Mouse (Mus musculus) heart, postnatal 25 days (tissue): ENCODE measurements at regions not wholly inside any gene's neighbourhood (a gene's known extent, or its start where the extent isn't known, plus 50 kb on each side); places are given as distances from the start of the nearest gene placed in this dataset.

Experiments used
- DNase-seq: peaks from one replicate; pipeline ENCODE4 v3.0.0; 2022; ENCODE audit warnings: low spot score
- intact Hi-C: fragments of 180-260 bp; cut with DNase I; formaldehyde crosslinking; loops from one replicate; pipeline ENCODE4 v1.15.1; 2025

DNA sequence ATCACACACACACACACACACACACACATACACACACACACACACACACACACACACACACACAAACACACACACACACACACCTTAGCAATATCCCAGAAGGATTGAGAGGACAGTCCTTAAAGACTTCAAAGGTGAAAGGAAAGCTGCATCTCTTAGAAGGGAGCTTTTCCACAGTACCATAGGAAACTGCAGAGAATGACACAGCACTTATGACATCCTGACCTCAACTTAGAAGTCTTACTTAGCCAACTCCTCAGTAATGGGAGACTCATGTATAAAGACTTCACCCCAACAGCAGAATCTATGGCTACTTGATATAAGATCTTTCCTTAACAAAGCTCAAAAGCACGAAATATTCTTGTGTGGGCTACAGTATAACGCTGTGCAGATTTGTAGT lies 601.8 kb upstream of the Arpp21 start:
- intact Hi-C loops: no loop called here
- no peak for DNase-seq

GRCm38 (mm10) chr9:112834441-112835245 lies 598.9 kb upstream of the Arpp21 start:
- intact Hi-C loops: no loop called here
- DNase-seq: no peak

DNA sequence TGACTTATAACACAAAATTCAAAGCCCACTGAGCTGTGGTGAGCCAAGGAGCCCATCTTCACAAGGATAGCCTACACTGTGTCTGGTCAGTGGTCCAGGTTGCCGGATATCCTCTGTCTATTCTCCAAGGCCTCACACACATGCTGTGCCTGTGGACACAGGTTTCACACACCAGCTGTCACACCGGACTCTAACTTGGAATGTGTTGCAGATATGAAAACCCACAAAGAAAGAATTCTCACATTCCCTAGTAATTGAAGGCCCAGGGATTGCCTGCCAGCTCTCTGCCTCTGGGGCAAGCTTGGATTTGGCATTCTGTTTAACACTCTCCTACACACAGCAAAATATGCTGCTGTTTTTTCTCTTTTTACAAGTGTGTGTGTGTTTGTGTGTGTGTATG lies 595.4 kb upstream of the Arpp21 start:
- intact Hi-C loops: no loop called here
- no peak for DNase-seq

DNA sequence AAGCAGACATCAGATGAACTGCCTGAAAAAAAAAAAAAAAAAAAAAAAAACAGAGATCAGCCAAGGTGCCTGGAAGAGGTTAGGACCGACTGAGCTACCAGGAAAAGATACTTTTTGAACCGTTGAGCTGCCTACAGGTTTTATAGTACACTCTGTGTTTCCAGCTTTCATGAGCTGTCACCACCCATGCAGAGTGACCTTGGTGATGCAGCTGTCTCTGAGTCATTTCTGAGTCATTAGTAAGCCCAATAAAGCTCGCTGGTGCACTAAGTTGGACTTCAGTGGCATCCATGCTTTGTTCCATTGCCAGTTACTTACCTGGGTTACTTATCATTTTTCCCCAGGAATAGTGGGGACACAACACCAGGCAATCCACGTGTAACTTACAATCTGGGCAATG lies 592.9 kb upstream of the Arpp21 start:
- intact Hi-C loops: no loop called here
- DNase-seq: no peak

- DNase-seq: no peak
- intact Hi-C loops: no loop called here
These were observed 590.9 kb upstream of the Arpp21 start for GRCm38 (mm10) chr9:112826592-112826991.

DNA sequence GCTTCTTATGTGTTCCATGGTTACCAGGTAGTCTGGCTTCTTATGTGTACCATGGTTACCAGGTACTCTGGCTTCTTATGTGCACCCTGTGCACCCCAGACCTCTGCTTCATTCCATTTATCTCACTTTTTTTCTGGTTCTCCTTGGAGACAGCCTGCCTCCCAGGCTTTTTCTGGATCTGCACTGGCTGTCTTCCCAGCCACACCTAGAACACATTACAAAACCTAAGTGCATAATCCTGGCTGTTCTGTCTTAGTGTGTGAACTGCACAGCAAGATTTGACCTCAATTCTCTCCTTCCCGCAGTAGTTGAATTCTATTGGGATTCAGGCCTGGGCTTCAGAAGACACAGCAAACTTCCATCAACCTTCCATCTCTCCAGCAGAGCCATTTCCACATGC lies 586.2 kb upstream of the Arpp21 start:
- intact Hi-C loops: no loop called here
- DNase-seq: no peak

DNA sequence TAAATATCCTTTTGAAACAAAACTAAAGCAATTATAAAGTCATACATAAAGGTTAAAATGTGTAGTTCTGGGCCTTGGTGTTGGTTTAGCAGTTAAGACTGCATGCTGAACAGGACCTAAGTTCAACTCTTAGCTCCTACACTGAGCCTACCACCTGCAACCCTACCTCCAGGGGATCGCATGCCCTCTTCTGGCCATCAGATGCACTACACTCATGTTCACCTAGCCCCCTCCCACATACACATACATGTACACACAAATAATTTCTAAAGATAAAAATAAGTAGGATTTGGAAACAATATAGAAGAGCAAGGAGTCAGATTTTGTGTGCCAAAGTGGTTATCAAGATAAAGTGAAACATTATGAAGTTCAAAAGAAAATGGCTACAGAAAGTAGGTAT lies 576.2 kb upstream of the Arpp21 start:
- no peak for DNase-seq
- intact Hi-C loops: no loop called here

- intact Hi-C loops: no loop called here
- no peak for DNase-seq
These were observed 564.0 kb upstream of the Arpp21 start for GRCm38 (mm10) chr9:112799583-112800220.

DNA sequence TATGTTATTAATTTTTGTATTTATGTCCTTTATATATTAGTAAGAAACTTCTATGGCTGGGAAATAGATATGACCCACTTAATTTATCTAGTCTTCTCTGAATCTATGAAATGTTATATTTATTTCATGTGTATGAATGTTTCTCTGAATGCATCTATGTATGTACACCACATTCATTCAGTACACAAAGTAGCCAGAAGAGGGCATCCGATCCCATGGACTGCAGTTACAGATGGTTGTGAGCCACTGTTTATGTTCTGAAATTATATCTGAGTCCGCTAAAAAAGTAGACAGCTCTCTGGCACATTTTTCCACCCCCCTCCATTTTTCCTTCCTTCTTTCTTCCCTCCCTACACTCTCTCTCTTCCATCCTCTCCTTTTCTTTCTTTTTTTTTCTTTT lies 557.8 kb upstream of the Arpp21 start:
- intact Hi-C loops: no loop called here
- DNase-seq: no peak

GRCm38 (mm10) chr9:112771981-112772380 lies 536.2 kb upstream of the Arpp21 start:
- intact Hi-C loops: no loop called here
- DNase-seq: no peak

- no peak for DNase-seq
These were observed 508.9 kb upstream of the Arpp21 start for GRCm38 (mm10) chr9:112744616-112745015.

GRCm38 (mm10) chr9:112743871-112744590 lies 508.3 kb upstream of the Arpp21 start:
- intact Hi-C loops: no loop called here
- DNase-seq: no peak

More at GRCm38 (mm10) chr9:112744616-112745015, 508.9 kb upstream of the Arpp21 start:
- intact Hi-C loops: no loop called here

DNA sequence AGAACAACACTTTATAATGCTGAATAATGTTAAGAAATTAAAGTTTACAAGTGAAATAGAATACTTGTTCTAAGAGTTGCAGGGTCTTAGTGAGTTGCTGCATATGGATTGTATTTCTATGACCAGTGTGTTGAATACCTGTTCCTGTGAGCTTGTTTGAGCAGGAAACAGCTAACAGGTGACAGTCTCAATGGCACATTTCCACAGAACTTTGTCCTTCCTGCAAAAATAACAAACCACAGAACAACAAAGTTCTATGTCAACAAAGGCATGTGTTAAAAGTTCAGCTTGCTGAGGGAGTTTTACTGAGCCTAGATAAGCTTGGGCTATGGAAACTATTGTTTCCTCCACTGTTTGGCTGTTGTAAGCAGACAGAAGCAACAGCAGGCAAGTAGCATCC lies 500.0 kb upstream of the Arpp21 start:
- intact Hi-C loops: no loop called here
- no peak for DNase-seq

DNA sequence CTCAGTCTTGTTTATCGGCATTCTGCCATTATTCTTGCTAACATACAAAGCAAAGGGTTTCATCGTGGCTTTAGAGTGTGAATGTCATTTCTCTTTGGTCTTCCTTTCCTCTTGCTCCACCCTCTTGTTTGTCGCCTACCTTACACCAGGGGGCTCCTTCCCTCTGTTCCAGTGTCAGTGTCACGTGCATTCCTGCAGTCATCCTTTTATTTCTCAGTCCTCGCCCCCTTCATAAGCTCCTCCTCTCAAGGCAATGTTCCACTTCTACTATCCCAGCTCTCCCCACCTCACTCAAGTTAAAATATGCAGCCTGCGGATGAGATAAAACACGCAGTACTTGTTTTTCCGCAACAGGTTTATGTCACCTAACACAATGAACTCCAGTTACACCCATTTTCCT lies 489.8 kb upstream of the Arpp21 start:
- intact Hi-C loops: no loop called here
- no peak for DNase-seq

GRCm38 (mm10) chr9:112725103-112725502 lies 489.4 kb upstream of the Arpp21 start:
- intact Hi-C loops: no loop called here
- DNase-seq: no peak

DNA sequence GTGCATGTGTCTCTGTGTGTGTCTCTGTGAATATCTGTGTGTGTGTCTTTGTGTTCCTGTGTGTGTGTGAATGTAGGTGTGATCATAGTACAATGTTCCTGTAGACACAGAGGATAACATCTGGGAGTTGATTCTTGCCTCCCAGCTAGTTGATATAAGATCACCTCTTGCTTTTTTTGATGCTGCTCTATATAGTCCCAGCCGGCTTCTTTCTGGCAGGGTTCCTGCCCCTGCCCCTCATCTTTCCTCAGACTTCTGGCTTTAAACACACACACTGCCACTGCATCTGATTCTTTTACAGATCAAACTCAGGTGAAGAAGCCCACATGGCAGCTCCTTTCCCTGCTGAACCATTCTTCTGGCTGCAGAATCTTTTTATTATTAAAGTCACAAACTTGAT lies 487.6 kb upstream of the Arpp21 start:
- no peak for DNase-seq
- intact Hi-C loops: no loop called here

- intact Hi-C loops: no loop called here
- no peak for DNase-seq
These were observed 486.8 kb upstream of the Arpp21 start for GRCm38 (mm10) chr9:112722501-112722900.

- intact Hi-C loops: no loop called here
- no peak for DNase-seq
These were observed 479.5 kb upstream of the Arpp21 start for GRCm38 (mm10) chr9:112715197-112715762.

DNA sequence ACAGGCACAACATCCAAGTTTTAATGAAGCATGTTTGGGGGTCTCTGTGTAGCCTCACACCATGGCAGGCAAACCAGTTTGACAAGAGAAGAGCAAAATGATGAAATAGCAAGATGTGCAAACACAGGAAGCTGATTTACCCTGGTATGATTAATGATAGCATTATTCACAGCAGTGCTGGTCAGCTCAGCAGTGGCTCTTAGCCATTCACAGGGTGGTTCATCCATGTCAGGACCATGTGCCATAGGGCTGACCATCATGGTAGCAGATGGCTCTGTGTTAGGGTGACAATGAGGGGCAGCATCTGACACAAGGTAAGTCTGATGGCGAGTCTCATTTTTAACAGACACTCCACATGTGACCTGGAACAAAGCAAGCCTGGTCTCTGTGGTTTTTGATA lies 443.1 kb upstream of the Arpp21 start:
- intact Hi-C loops: no loop called here
- no peak for DNase-seq

DNA sequence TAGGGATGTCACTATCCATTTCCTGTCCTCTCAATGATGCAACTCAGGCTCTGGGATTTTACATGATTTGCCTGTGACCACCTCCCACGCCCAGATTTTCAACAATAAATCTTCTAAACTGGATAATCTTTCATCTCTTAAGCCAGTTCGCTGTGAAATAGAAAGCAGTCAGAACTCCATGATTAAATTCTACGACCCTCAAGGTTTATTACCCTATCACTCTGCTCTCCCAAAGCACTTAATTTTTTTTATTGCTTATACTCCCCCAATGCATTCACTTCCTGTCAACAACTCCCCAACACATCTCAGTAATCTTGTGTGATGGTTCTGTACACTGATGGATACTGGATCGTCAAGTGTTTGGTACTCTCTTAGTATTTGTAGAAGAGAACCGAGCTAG lies 439.5 kb upstream of the Arpp21 start:
- intact Hi-C loops: no loop called here
- no peak for DNase-seq
